Mouse (Mus musculus) frontal cortex, adult (tissue): ENCODE data around the gene Tacc2.
A peak's percentile ranks its signal among the peaks of the same experiment; 100 is the strongest.
"Not testable (repeated sequence)": the region's sequence is repeated elsewhere in the genome, so short reads cannot be mapped to it uniquely, and the experiment has no call there.

Experiments
- ATAC-seq: cut with Nextera tagmentation; 2 replicates; pipeline ENCODE4 v1.9.2; 2017; ENCODE audit warnings: mild to moderate bottlenecking, moderate library complexity, mixed read lengths; ENCODE audit not compliant: low TSS enrichment

The Tacc2 gene

GRCm38 (mm10) chr7:130577388-130578003, at the start of gene Tacc2:
Tacc2 (plus strand) TSS chr7:130577438.
- no peak for ATAC-seq

DNA sequence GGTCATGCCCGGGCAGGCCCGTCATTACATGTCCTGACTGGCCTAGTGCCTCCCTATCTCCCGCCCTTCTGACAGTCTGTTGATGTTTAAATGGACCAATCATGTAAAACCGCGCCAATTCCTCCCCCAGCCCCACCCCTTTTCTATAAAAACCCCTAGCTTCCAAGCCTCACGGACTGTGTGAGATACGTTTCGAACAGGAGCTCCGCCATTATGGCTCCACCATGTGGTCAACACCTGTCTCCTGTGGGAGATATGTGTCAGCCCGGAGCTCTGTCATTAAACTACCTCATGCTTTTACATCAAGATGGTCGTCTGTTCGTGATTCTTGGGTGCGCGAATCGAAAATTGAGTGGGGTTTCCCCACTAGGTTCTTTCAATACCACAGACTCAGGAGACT, 46.1 kb upstream of the Tacc2 start:
- ATAC-seq: not testable (repeated sequence)

DNA sequence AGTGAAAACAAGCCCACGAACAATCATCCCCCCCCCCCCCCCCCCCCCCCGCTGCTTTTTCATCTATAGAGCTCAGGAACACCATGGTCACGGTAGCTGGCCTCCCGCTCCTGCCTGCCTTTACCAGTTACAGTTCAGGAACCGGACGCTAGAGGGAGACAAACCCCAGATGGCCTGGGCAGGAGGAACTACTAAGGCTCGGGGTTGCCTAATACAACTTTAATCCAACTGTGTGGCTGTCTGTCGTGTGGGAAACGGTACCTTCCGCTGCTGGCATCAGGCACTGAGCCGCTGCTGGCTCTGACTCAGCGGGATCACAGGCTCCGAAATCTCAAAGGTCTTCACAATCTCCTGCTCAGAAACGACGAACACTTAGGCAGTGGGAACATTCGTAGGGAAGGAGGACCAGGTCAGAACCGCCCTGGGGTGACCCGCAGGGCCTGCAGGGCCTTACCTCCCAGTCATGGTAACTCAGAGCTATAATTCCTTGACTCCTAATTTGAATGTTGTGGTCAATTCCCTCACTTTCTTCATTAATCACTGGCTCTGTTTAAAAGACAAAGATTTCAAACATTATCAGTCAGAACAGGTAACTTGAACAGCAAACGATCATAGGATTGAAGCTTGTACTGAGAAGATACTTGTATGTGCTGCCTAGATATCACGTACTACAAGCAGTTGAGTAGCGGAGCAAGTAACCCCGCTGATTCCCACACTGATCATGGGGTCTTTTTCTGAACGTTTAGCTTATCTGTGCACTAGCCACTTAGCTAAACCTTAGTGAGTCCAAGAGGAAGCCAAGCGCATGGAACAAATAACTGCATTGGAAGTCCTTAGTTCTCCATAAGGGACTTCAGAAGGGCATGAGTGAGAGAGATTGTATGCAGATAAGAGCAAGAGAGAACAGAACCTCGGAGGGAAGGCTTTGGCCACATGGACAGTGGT, 43.6 kb upstream of the Tacc2 start:
- ATAC-seq: peak; percentile 94

DNA sequence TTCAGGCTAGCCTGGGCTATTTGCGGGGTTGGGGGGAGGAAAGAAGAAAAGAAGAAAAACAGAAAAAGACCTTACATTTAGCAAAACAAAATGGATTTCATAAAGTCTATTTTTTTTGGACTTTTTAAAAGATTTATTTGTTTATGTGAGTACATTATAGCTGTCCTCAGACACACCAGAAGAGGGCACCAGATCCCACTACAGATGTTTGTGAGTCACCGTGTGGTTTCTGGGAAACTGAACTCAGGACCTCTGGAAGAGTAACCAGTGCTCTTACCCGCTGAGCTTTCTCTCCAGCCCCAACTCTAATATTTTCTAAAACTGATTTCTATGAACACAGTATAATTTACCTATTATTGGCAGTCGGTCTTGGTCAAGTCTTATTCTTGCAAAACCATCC, 42.1 kb upstream of the Tacc2 start:
- no peak for ATAC-seq

- no peak for ATAC-seq
These were observed 40.2 kb upstream of the Tacc2 start for GRCm38 (mm10) chr7:130537068-130537467.

DNA sequence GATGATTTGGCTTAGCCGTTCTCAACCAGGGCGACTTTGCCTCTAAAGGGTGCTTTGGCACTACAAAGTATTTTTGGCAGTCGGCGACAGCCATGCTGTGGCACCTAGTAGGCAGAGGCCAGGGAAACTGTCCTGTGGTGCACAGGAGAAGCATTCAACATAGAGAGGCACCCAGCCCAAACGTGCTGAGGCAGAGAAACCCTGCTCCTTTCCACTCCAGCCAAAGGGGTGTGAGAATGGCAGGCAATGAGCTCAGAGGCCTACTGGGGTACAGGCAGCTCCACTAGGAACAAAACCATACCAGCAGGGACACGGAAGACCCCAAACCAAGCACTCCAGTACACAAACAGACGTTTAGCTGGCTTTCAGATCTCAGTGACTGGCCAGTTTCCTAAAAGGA, 37.1 kb upstream of the Tacc2 start:
- no peak for ATAC-seq

- ATAC-seq: no peak
These were observed 34.1 kb upstream of the Tacc2 start for GRCm38 (mm10) chr7:130543181-130543580.

DNA sequence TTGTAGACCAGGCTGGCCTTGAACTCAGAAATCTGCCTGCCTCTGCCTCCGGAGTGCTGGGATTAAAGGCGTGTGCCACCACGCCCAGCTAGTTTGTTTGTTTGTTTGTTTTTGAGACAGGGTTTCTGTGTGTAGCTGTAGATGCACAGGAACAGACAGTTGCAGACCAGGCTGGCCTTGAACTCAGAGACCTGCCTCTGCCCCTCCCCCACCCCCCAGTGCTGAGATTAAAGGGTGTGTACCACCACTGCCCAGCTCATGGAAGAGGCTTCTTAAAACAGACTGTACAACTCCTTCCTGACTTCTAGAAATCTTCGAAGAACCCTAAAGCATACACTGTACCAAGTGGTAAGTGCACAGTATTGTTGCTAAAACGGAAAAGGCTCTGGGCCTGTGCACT, 31.8 kb upstream of the Tacc2 start:
- no peak for ATAC-seq

- ATAC-seq: no peak
These were observed 31.3 kb upstream of the Tacc2 start for GRCm38 (mm10) chr7:130545893-130546292.

DNA sequence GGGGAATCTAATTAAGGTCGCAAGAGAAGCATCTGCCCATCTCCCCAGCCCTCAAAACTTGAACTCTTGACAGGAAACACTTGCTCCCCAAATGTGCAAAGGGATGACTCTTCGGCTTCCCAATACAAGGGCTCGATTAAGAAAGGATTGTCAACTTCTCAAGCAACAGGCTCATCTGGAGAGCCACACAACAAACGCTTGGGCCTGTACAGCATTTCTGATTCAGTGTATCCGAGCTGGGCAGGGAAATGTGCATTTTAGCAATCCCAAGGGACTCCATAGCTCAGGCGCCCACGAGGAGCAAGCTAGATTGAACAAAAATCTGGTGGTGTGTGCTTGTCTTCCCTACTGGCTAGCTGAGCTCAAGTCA, 30.8 kb upstream of the Tacc2 start:
- ATAC-seq: no peak

- peak; percentile 96 for ATAC-seq
These were observed 30.3 kb upstream of the Tacc2 start for GRCm38 (mm10) chr7:130546791-130547484.

DNA sequence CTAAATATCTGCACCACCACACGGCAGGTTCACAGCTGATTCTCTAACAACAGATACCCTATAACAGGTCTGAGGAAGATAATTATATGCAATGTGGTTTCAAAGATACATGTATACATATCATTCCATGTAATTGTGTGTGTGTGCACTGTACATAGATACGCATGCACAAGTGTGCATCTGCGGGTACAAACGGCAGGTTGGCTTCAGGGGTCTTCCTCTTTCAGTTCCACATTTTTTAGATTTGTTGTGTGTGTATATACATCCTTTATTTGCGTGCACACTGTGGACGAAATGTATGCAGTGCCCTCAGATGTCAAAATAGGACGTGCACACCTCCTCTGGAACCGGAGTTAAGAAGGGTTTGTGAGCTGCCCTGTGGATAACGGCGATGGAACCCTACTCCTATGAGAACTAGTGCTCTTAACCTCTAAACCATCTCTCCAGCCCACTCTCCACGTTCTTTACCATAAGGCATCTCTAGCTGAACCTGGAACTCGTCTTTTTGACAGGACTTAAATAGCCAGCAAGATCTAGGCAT, 29.5 kb upstream of the Tacc2 start:
- no peak for ATAC-seq

GRCm38 (mm10) chr7:130552780-130553179, 24.5 kb upstream of the Tacc2 start:
- ATAC-seq: no peak

DNA sequence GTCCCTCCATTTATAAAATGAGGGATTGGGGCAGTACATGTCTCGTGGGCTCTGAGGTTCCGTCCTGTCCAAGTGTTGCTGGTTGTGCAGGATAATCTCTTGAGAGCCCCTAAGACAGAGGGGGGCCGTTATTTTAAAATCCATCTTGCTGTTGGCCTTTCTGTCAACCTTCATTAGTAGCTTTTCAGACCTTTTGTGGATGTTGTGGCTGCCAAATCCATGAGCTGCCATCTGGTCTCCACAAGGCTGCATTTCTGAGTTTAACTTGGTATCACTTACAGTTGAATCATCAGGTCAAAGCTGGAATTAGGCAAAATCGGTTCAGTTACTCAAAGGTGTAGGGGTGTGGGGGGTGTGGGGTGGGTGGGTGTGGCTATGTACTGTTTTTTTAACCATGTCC, 23.9 kb upstream of the Tacc2 start:
- ATAC-seq: no peak

DNA sequence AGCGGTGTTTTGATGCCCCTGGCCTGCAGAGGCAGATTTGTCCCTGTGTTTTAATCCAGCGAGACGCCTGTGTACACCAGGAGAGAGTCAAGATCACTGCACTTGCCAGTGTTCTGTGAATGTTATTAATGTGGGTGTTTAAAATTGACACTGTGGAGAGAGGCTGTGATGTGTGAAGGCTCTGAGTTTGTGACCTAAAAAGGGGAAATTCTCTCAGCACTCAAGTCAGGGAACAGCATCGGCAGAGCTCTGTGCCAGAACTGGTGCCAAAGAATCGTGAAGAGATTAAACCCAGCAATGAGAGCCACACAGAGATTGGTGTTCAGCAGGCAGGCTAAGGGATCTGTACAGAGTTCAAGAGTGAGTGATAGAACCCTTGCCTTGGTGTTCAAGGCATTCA, 21.6 kb upstream of the Tacc2 start:
- no peak for ATAC-seq

GRCm38 (mm10) chr7:130558592-130558991, 18.6 kb upstream of the Tacc2 start:
- no peak for ATAC-seq

DNA sequence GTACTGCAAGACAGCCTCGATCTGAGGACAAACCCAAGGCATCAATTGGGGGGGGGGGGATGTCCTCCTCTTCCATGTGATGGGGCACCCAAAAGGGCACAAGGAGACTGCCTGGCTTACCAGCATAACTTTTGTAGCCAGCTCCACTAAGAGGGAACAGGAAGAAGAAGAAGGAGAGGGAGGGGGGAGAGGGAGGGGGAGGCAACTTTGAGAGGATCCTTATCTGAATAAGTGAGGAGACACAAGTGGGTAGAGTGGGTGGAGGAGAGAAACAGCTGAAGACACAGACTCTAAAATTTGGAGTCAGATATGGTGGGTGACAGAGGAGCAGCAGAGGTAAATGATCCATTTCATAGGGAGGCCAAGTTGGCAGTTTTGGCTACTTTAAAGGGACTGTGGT, 16.3 kb upstream of the Tacc2 start:
- no peak for ATAC-seq

GRCm38 (mm10) chr7:130563276-130563675, 14.0 kb upstream of the Tacc2 start:
- no peak for ATAC-seq

DNA sequence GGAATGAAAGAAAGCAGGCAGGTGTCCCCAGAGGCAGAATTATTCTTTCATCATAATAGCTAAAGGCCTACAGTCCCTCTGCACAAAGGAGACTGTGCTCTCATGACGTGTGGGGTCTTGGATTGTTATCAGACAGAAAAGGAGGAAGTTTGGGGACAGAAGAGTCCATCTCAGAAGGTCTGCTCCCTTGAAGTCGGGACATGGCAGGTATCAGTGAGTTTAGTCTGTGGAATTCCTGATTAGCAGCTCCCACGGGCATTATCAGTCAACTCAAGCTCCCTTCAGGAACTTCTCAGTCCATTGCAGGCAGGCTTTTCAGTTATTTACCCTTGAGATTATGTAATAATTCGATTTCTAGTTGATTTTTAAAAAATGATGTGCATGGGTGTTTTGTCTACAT, 13.4 kb upstream of the Tacc2 start:
- no peak for ATAC-seq

- peak; percentile 47; the same call in 1 of the 2 replicates for ATAC-seq
These were observed 12.6 kb upstream of the Tacc2 start for GRCm38 (mm10) chr7:130564596-130564995.

- ATAC-seq: no peak
These were observed 8.3 kb upstream of the Tacc2 start for GRCm38 (mm10) chr7:130568783-130569436.

- no peak for ATAC-seq
These were observed 6.8 kb upstream of the Tacc2 start for GRCm38 (mm10) chr7:130570472-130570871.
